Mouse (Mus musculus): ENCODE results near the gene Lzts2. TPM values are rescaled to one million over a fixed set of nuclear protein-coding genes. Genes with fewer than 3 reads are reported as not detected.

Gene Lzts2
- polyA plus RNA-seq, 1 experiment, result 11.2 TPM

GRCm38 (mm10) chr19:45046523-45047321, 32.5 kb downstream of the Lzts2 start:
- Histone ChIP-seq H3K27ac (ENCODE audit: control insufficient read depth, insufficient read depth, low read depth, low read length, poor library complexity) (no peak overlapping the region), H3K4me3 (replicated peaks; ENCODE audit: control insufficient read depth, low read depth, low read length) (peak overlapping the region; percentile 76), H3K4me1 (ENCODE audit: control insufficient read depth, insufficient read depth, low read length) (peaks cover 3% of the 10 kb centered on the region)
- 3% methylated on average over 34 of the region's 34 CpGs for WGBS
- no peak for TF ChIP-seq CTCF (IDR thresholded peaks at IDR 0.05; ENCODE audit: control insufficient read depth, insufficient read depth, low read length)
- no peak for TF ChIP-seq POLR2A (IDR thresholded peaks at IDR 0.05; ENCODE audit: borderline replicate concordance, control insufficient read depth, low read depth, low read length)

- Histone ChIP-seq H3K4me3 (replicated peaks; ENCODE audit: control insufficient read depth, low read depth, low read length) (peak within 1 kb of the TSS; percentile 76), H3K27ac (ENCODE audit: control insufficient read depth, insufficient read depth, low read depth, low read length, poor library complexity) (peak within 1 kb of the TSS; percentile 77), H3K4me1 (ENCODE audit: control insufficient read depth, insufficient read depth, low read length) (peaks cover 3% of the 10 kb centered on the region)
- TF ChIP-seq POLR2A (IDR thresholded peaks at IDR 0.05; ENCODE audit: borderline replicate concordance, control insufficient read depth, low read depth, low read length) (peak; percentile 64), CTCF (IDR thresholded peaks at IDR 0.05; ENCODE audit: control insufficient read depth, insufficient read depth, low read length) (peak; percentile 63)
- under 1% methylated on average over 26 of the region's 26 CpGs for WGBS
Measured at GRCm38 (mm10) chr19:45047417-45047934, 33.3 kb downstream of the Lzts2 start, which contains the start of gene Sfxn3. Sfxn3 (plus strand) TSS chr19:45047503.

GRCm38 (mm10) chr19:45047935-45048643, 33.9 kb downstream of the Lzts2 start:
- WGBS, result 5% methylated on average over 11 of the region's 11 CpGs
- H3K4me3 ChIP-seq (replicated peaks; ENCODE audit: control insufficient read depth, low read depth, low read length), result peak overlapping the region; percentile 76
- no peak for TF ChIP-seq CTCF (IDR thresholded peaks at IDR 0.05; ENCODE audit: control insufficient read depth, insufficient read depth, low read length)
- no peak for TF ChIP-seq POLR2A (IDR thresholded peaks at IDR 0.05; ENCODE audit: borderline replicate concordance, control insufficient read depth, low read depth, low read length)
- peaks cover 3% of the 10 kb centered on the region for H3K4me1 ChIP-seq (ENCODE audit: control insufficient read depth, insufficient read depth, low read length)
- peak overlapping the region; percentile 77 for H3K27ac ChIP-seq (ENCODE audit: control insufficient read depth, insufficient read depth, low read depth, low read length, poor library complexity)

- no peak overlapping the region for H3K4me3 ChIP-seq (replicated peaks; ENCODE audit: control insufficient read depth, low read depth, low read length)
- TF ChIP-seq CTCF (IDR thresholded peaks at IDR 0.05; ENCODE audit: control insufficient read depth, insufficient read depth, low read length) (no peak), POLR2A (IDR thresholded peaks at IDR 0.05; ENCODE audit: borderline replicate concordance, control insufficient read depth, low read depth, low read length) (no peak)
- peak overlapping the region; percentile 77 for H3K27ac ChIP-seq (ENCODE audit: control insufficient read depth, insufficient read depth, low read depth, low read length, poor library complexity)
- peaks cover 3% of the 10 kb centered on the region for H3K4me1 ChIP-seq (ENCODE audit: control insufficient read depth, insufficient read depth, low read length)
- 86% methylated on average over 12 of the region's 12 CpGs for WGBS
Measured at GRCm38 (mm10) chr19:45048644-45049365, 34.6 kb downstream of the Lzts2 start.

GRCm38 (mm10) chr19:45049523-45049922, 35.3 kb downstream of the Lzts2 start:
- Histone ChIP-seq H3K4me3 (replicated peaks; ENCODE audit: control insufficient read depth, low read depth, low read length) (no peak overlapping the region), H3K4me1 (ENCODE audit: control insufficient read depth, insufficient read depth, low read length) (peaks cover 3% of the 10 kb centered on the region), H3K27ac (ENCODE audit: control insufficient read depth, insufficient read depth, low read depth, low read length, poor library complexity) (no peak overlapping the region)
- 52% methylated on average over 9 of the region's 9 CpGs for WGBS
- TF ChIP-seq CTCF (IDR thresholded peaks at IDR 0.05; ENCODE audit: control insufficient read depth, insufficient read depth, low read length) (no peak), POLR2A (IDR thresholded peaks at IDR 0.05; ENCODE audit: borderline replicate concordance, control insufficient read depth, low read depth, low read length) (no peak)

- Histone ChIP-seq H3K27ac (ENCODE audit: control insufficient read depth, insufficient read depth, low read depth, low read length, poor library complexity) (no peak overlapping the region), H3K4me3 (replicated peaks; ENCODE audit: control insufficient read depth, low read depth, low read length) (no peak overlapping the region), H3K4me1 (ENCODE audit: control insufficient read depth, insufficient read depth, low read length) (peaks cover 1% of the 10 kb centered on the region; the same call in 1 of the 2 replicates)
- TF ChIP-seq CTCF (IDR thresholded peaks at IDR 0.05; ENCODE audit: control insufficient read depth, insufficient read depth, low read length), result no peak
- no peak for TF ChIP-seq POLR2A (IDR thresholded peaks at IDR 0.05; ENCODE audit: borderline replicate concordance, control insufficient read depth, low read depth, low read length)
- WGBS, result 88% methylated on average over 8 of the region's 8 CpGs
Measured at GRCm38 (mm10) chr19:45053451-45053850, 39.2 kb downstream of the Lzts2 start.

GRCm38 (mm10) chr19:45054892-45055690, 40.9 kb downstream of the Lzts2 start:
- TF ChIP-seq POLR2A (IDR thresholded peaks at IDR 0.05; ENCODE audit: borderline replicate concordance, control insufficient read depth, low read depth, low read length) (no peak), CTCF (IDR thresholded peaks at IDR 0.05; ENCODE audit: control insufficient read depth, insufficient read depth, low read length) (no peak)
- 57% methylated on average over 6 of the region's 6 CpGs for WGBS
- Histone ChIP-seq H3K4me3 (replicated peaks; ENCODE audit: control insufficient read depth, low read depth, low read length) (no peak overlapping the region), H3K27ac (ENCODE audit: control insufficient read depth, insufficient read depth, low read depth, low read length, poor library complexity) (no peak overlapping the region), H3K4me1 (ENCODE audit: control insufficient read depth, insufficient read depth, low read length) (peaks cover 1% of the 10 kb centered on the region; the same call in 1 of the 2 replicates)
